Mouse (Mus musculus): ENCODE results near the gene Miga1.
A peak's percentile ranks its signal among the peaks of the same experiment; 100 is the strongest.

Miga1 gene

GRCm38 (mm10) chr3:152339862-152340557 is at the start of gene Miga1:
Gene Miga1, minus strand, starts transcription at chr3:152340407.
- peak; percentile 88 for DNase-seq

- no peak for DNase-seq
These were observed 43.9 kb upstream of the Miga1 start for GRCm38 (mm10) chr3:152384106-152384505.

- DNase-seq: no peak
These were observed 35.9 kb upstream of the Miga1 start for GRCm38 (mm10) chr3:152376063-152376462.

- DNase-seq: no peak
These were observed 24.0 kb upstream of the Miga1 start for GRCm38 (mm10) chr3:152364181-152364580.

GRCm38 (mm10) chr3:152359151-152359550 is 18.9 kb upstream of the Miga1 start:
- DNase-seq: no peak

GRCm38 (mm10) chr3:152356751-152357150 is 16.5 kb upstream of the Miga1 start:
- no peak for DNase-seq

GRCm38 (mm10) chr3:152355361-152355760 is 15.2 kb upstream of the Miga1 start:
- no peak for DNase-seq

GRCm38 (mm10) chr3:152353434-152354177 is 13.4 kb upstream of the Miga1 start:
- no peak for DNase-seq

- no peak for DNase-seq
These were observed 12.1 kb upstream of the Miga1 start for GRCm38 (mm10) chr3:152352289-152352688.

GRCm38 (mm10) chr3:152350966-152351365 is 10.8 kb upstream of the Miga1 start:
- no peak for DNase-seq

GRCm38 (mm10) chr3:152350431-152350830 is 10.2 kb upstream of the Miga1 start:
- no peak for DNase-seq

GRCm38 (mm10) chr3:152348011-152348830 is 8.0 kb upstream of the Miga1 start:
- DNase-seq: no peak

- DNase-seq: no peak
These were observed 7.0 kb upstream of the Miga1 start for GRCm38 (mm10) chr3:152347227-152347626.

GRCm38 (mm10) chr3:152346633-152347141 is 6.5 kb upstream of the Miga1 start:
- DNase-seq: peak; percentile 37

- peak; percentile 93 for DNase-seq
These were observed 5.8 kb upstream of the Miga1 start, which contains the start of gene Usp33 for GRCm38 (mm10) chr3:152345732-152346632. Gene Usp33, plus strand, starts transcription at chr3:152346478.

GRCm38 (mm10) chr3:152342961-152343517 is 2.8 kb upstream of the Miga1 start:
- DNase-seq: no peak

- DNase-seq: no peak
These were observed 4.1 kb downstream of the Miga1 start for GRCm38 (mm10) chr3:152336085-152336484.

- no peak for DNase-seq
These were observed 6.6 kb downstream of the Miga1 start for GRCm38 (mm10) chr3:152333641-152334040.

- no peak for DNase-seq
These were observed 7.5 kb downstream of the Miga1 start for GRCm38 (mm10) chr3:152332545-152333300.

GRCm38 (mm10) chr3:152332104-152332503 is 8.1 kb downstream of the Miga1 start:
- no peak for DNase-seq
